Mouse (Mus musculus) Muller cell, postnatal 12 days (primary cell): Measurements from ENCODE around the gene Adam29.

Experiments
- DNase-seq: peaks from one replicate; pipeline ENCODE4 v3.0.0-alpha.2; 2015; ENCODE audit errors: inconsistent ontology term

The Adam29 gene

GRCm38 (mm10) chr8:55906848-55907247 is at the start of gene Adam29:
Gene Adam29 (minus strand): TSS chr8:55906948.
- no peak for DNase-seq

DNA sequence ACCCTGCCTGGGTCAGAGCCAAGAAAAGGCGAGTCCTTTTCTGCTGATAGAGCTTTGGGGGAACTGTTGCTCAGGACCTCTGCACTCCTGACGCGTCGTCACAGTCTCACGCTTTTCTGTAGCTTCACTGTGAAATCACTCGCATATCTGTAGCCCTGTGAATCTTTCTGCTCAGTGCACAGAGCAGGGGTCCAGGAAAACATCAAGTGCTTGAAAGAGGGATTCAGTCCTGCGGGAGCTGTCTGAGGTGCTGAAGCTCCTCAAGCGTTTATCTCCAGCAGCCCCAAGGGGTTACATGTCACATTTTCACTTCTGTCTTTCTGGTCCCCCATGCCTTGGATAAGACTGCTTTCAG is 33.8 kb upstream of the Adam29 start:
- peak; percentile 25 for DNase-seq

- no peak for DNase-seq
These were observed 33.2 kb upstream of the Adam29 start, which contains the start of gene Glra3 for GRCm38 (mm10) chr8:55939870-55940525. Gene Glra3 (plus strand): TSS chr8:55940460.
